In the genomic region with DNA sequence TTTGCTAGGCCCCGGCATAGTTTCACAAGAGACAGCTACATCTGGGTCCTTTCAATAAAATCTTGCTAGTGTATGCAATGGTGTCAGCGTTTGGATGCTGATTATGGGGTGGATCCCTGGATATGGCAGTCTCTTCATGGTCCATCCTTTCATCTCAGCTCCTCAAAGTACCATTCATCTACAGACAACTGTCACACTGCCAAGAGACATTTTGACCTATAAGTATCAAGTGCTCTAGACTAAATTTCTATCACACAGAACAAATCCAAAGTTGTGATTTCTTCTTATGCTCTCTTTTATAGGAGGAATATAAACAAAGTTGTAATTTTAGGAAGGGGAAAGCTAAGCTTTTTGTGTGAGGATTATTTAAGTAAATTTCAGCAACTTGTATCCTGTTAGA, we compare ENCODE assay signal across 2 mouse cellular contexts.
DNase-seq lines count a peak whose midpoint lies in the region; ATAC-seq and TF ChIP-seq lines count a peak whose summit lies in the region.
"Not testable (repeated sequence)": the region's sequence is repeated elsewhere in the genome, so short reads cannot be mapped to it uniquely, and the experiment has no call there.

No protein-coding gene starts in this region.

- H3K9ac ChIP-seq in lung, embryonic 14.5 days; lung, embryonic 16.5 days (ENCODE audit: low read length): not testable (repeated sequence)

- H3K9me3 ChIP-seq in lung, embryonic 14.5 days (ENCODE audit: low read depth, low read length); lung, embryonic 16.5 days (ENCODE audit: control insufficient read depth, low read length): not testable (repeated sequence)

- peak; percentile 65 for DNase-seq in lung, embryonic 14.5 days

- H3K27ac ChIP-seq in lung, embryonic 14.5 days (ENCODE audit: low read depth); lung, embryonic 16.5 days (ENCODE audit: low read length): not testable (repeated sequence)

- not testable (repeated sequence) for H3K4me2 ChIP-seq in lung, embryonic 14.5 days; lung, embryonic 16.5 days (ENCODE audit: low read depth, low read length)

- H3K4me3 ChIP-seq in lung, embryonic 14.5 days (ENCODE audit: low read depth, low read length); lung, embryonic 16.5 days (ENCODE audit: low read length): not testable (repeated sequence)

- H3K27me3 ChIP-seq in lung, embryonic 14.5 days (ENCODE audit: insufficient read depth, low read length); lung, embryonic 16.5 days (ENCODE audit: control insufficient read depth, insufficient read depth, low read depth, low read length): not testable (repeated sequence)

- H3K4me1 ChIP-seq in lung, embryonic 14.5 days (ENCODE audit: insufficient read depth); lung, embryonic 16.5 days (replicated peaks; ENCODE audit: control insufficient read depth, insufficient read depth, low read length): not testable (repeated sequence)

- H3K36me3 ChIP-seq in lung, embryonic 14.5 days (ENCODE audit: insufficient read depth); lung, embryonic 16.5 days (ENCODE audit: control insufficient read depth, insufficient read depth, low read length): not testable (repeated sequence)

- peak; percentile 31; the same call in 1 of the 2 replicates for ATAC-seq in lung, embryonic 14.5 days (ENCODE audit: insufficient read depth)
- peak; percentile 51; the same call in 1 of the 2 replicates for ATAC-seq in lung, embryonic 16.5 days (ENCODE audit: low read depth)

- 25% methylated on average over 1 of the region's 2 CpGs for WGBS in lung, embryonic 14.5 days
- 40% methylated on average over 1 of the region's 2 CpGs for WGBS in lung, embryonic 16.5 days

- not testable (repeated sequence) for TF ChIP-seq CTCF in lung, embryonic 14.5 days (IDR thresholded peaks at IDR 0.05; ENCODE audit: low read depth)
